Mouse (Mus musculus): ENCODE measurements around the gene Ctnnd1. TPM values are rescaled to one million over a fixed set of nuclear protein-coding genes. Genes with fewer than 3 reads are reported as not detected.
A peak's percentile ranks its signal among the peaks of the same experiment; 100 is the strongest.

The Ctnnd1 gene
- polyA plus RNA-seq, 2 experiments from 2014 or later, result 0.89 to 1.1 TPM

- no peak for ATAC-seq
Measured at GRCm38 (mm10) chr2:84646138-84646537, 4.4 kb downstream of the Ctnnd1 start.

DNA sequence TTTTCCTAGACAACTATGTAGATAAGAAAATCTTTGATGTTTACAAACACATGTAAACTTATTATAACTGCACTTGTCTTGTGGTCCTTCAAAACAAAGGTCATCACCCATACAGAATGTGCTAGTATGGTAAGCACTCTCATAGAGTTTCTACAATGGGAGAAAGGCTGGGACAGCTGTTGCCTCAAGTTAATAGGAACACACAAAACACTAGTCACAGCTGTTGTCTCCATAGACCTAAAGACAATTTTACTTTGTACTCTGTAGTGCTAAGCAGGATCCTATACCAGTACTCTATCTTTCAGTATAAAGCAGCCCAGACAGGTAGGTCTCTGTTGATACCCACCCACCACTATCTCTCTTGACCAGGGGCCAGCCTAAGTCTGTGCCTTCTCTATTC lies 9.7 kb downstream of the Ctnnd1 start:
- ATAC-seq, result no peak

- no peak for ATAC-seq
Measured at GRCm38 (mm10) chr2:84638428-84639220, 11.9 kb downstream of the Ctnnd1 start.

GRCm38 (mm10) chr2:84637452-84638165 lies 13.0 kb downstream of the Ctnnd1 start:
- ATAC-seq, result no peak

GRCm38 (mm10) chr2:84636231-84636741 lies 14.3 kb downstream of the Ctnnd1 start:
- no peak for ATAC-seq

DNA sequence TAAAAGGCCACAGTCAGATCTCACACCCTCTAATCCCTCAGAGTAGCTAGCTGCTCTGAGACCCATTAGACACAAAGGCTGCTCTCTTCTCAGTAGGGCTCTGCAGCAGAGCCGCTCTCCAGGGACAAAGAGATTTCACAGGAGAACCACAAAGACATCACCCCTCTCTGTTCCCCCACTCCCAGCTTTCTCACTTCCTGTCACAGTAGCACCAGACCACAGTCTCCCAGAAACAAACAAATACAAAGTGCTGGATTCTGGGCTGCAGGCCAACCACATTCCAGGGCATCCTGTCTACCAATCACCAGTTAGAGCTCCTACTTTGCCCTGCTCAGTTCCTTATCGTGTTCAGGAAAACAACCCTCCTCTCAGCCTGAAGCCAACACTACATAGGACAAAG lies 15.0 kb downstream of the Ctnnd1 start:
- no peak for ATAC-seq

DNA sequence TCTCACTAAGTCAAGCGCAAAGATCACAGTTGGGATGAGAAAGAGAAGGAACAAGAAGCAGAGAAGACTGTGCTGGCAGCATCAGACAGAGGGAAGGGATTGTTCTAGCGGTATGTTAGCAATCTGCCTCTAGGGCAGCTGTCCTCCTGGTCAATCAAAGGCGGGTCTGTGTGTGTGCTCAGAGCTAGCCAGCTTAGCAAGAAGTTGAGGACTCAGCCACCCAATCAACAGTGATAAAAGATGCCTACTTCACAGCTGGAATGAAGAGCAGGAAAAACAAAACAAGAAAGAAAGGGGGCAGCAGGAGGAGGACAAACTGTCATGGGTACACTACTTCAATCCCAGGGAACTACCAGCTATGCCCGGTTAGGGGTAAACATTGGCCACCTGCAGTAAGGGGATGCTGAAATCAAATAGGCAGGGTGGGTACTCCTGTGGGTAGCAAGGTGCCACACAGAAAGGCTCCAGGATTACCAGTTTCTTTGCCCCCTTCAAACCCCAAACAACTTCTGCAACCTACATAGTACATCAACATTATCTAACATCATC lies 15.6 kb downstream of the Ctnnd1 start:
- ATAC-seq, result no peak

- no peak for ATAC-seq
Measured at GRCm38 (mm10) chr2:84634006-84634405, 16.6 kb downstream of the Ctnnd1 start.

- ATAC-seq, result peak; percentile 41
Measured at GRCm38 (mm10) chr2:84632999-84633398, 17.6 kb downstream of the Ctnnd1 start.

DNA sequence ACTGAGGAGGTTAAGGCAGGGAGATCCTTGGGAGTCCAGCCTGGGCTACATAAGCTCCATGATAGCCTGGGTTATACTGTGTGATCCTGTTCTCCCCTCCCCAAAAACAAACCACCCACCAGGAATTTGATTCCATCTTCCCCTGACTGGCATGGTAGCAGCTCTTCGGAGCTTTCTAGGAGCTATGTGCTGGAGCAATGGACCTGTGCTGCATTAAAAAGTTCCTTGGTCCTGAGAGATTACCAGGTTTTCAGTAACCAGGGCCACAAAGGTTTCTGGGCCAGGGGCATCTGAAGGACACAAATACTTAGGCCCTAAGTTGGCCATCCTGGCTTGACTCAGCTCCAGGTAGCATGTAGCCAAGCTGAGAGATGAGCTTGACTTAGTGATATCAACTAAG lies 18.6 kb downstream of the Ctnnd1 start:
- ATAC-seq, result no peak

- ATAC-seq, result no peak
Measured at GRCm38 (mm10) chr2:84627036-84627435, 23.5 kb downstream of the Ctnnd1 start.

DNA sequence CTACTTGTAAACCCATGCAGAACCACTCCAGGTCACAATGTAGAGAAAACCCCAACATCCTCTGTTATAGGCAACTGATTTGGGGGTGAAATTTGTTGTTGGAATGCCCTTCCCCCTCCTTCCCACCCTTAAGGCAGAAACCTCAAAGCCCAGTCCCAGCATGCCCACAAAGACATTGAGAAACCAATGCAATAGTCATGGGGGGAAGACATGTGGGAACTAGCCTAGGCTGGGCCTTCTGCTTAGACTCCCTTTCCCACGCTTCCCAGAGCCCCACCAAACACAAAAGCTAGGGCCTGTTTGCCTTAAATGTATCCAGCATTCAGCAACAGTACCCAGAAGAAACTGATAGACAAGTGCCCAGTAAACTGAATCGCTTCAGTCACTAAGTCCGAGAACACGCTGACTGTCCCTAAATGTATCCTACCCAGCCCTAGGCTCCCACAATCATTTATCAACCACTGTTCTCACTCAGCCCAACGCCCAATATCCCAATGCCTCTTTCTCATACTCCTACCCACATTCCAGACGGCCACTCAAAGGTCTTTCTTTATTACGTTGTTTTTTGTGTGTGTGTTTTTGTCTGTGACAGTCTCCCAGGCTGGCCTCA lies 24.1 kb downstream of the Ctnnd1 start:
- no peak for ATAC-seq

- no peak for ATAC-seq
Measured at GRCm38 (mm10) chr2:84624201-84624600, 26.4 kb downstream of the Ctnnd1 start.

DNA sequence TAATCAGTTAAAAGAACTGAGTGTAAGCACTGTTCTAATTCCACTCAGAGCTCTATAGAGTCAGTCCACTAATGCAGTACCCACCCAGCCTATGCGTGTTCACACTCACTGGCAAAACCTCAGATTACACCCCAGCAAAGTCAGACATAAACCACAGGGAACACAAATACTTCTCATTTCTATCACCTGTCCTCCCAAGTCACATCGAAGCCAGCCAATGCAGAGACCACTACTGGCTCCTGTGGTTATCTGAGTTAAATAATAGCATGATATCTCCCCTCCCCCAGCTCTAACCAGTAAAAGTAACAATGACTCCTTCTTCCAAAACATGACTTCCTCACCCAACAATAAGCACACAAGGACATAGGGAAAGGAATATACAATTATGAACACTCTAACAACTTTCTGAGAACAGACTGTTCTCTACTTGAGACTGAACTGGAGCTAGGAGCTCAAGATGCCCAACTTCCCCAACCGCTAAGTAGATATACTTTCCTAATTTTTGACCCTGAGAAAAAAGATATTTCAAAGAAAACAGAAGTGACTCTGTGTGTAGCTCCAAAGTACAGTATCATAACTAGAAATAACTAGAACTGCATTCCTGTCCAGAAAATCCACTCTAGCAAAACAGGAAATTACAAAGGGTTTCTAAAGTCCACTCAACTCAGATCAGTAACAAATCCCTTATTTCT lies 27.0 kb downstream of the Ctnnd1 start:
- no peak for ATAC-seq

- ATAC-seq, result no peak
Measured at GRCm38 (mm10) chr2:84622668-84623067, 27.9 kb downstream of the Ctnnd1 start.

DNA sequence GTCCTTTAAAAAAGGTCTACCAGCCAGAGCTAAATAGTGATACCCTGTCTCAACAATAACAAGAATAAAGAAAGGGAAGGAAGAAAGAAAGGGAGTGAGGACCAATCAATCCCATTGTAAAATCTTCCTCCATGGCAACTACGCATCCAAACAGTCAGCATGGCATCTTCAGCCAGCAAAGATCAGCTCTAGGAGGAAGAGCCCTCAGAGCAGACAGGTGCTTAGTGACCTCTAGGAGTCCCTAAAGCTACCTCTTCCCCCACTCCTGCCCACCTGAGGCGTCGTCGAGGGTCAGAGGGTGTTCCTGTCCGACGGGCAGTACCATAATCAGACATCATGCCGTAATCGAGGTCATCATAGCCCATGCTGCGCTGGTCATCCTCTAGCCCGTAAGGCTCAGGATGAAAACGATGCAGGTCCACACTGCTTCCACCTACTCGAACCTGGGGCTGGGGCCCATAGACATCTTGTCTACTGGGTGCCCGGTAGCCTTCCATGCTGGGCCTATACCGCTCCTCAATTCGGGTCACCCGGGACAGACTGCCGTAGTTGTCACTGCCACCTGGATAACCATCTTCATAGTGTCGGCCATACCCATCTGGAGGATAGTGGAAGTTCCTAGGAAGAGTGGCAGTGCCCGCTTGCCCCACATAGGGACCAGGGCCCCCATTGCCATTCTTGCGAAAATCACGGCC lies 30.8 kb downstream of the Ctnnd1 start:
- ATAC-seq, result no peak

GRCm38 (mm10) chr2:84618914-84619313 lies 31.7 kb downstream of the Ctnnd1 start:
- ATAC-seq, result no peak

- ATAC-seq, result peak; percentile 99
Measured at GRCm38 (mm10) chr2:84617637-84618515, 32.7 kb downstream of the Ctnnd1 start.

DNA sequence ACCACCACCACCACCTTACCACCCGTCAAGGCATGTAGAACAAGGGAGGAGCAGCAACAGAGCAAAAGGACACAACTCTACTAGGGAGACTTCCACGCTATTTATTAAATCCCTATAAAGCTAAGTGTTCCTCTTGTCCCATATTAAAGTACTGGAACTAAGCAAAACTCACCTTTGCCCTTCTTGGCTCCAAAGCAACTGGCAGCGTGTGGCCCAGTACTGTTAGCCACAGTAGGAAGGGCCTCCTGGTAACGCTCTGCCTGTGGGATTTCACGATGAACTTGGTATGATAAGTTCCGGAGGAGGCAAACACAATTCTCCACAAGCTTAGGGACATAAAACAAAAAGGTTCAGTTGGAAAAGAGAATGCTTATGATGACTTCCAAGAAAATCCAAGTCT lies 37.8 kb downstream of the Ctnnd1 start:
- ATAC-seq, result no peak

GRCm38 (mm10) chr2:84607842-84608241 lies 42.7 kb downstream of the Ctnnd1 start:
- ATAC-seq, result no peak

GRCm38 (mm10) chr2:84600977-84601376 lies 49.6 kb downstream of the Ctnnd1 start:
- ATAC-seq, result no peak

Data from CD4-positive, CD25-positive, alpha-beta regulatory T cell, adult 4 months (primary cell).